Mouse (Mus musculus): ENCODE data around the gene Chd6.
A peak's percentile ranks its signal among the peaks of the same experiment; 100 is the strongest.

The Chd6 gene

DNA sequence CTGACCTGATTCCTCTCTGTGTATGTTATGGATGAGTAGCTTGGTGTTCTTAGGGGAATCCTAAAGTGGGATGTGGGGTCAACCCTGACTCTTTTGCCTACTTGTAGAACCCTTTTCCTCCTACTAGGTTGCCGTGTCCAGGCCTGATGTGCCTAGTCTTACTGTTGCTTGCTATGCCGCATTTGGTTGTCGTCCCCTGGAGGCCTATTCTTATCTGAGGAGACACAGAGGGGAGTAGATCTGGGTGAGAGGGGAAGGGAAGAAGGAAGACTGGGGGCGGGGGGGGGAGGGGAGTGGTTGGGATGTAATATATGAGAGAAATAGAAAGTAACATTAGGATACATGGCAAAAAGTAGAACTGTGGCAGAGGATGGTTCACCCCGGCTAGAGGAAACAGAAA, 33.3 kb downstream of the Chd6 start:
- DNase-seq (ENCODE audit: low spot score in 2 of 2), result no peak

GRCm38 (mm10) chr2:161066097-161066759, 42.6 kb downstream of the Chd6 start:
- DNase-seq (ENCODE audit: low spot score in 2 of 2), result no peak

GRCm38 (mm10) chr2:161065594-161065993, 43.3 kb downstream of the Chd6 start:
- DNase-seq (ENCODE audit: low spot score in 2 of 2), result no peak

DNA sequence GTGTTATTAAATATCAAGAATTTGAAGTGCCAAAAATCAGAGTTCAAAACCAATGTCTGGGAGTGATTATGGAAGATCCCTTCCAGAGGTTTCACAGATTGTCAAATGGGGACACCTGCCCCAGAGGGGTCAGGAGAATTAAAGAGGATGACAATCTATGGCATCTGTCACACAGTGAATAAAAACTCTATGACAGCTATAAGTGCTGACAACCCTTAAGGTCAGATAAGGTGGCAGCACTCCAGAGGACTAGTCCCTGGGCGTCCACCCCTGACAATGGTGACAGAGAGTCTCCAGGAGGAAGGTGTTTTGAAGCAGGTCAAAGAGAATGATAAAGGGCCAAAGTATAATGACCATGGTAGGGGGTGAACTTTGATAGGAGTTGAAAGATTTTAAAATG, 44.0 kb downstream of the Chd6 start:
- no peak for DNase-seq (ENCODE audit: low spot score in 2 of 2)

GRCm38 (mm10) chr2:161058841-161059240, 50.0 kb downstream of the Chd6 start:
- no peak for DNase-seq (ENCODE audit: low spot score in 2 of 2)

DNA sequence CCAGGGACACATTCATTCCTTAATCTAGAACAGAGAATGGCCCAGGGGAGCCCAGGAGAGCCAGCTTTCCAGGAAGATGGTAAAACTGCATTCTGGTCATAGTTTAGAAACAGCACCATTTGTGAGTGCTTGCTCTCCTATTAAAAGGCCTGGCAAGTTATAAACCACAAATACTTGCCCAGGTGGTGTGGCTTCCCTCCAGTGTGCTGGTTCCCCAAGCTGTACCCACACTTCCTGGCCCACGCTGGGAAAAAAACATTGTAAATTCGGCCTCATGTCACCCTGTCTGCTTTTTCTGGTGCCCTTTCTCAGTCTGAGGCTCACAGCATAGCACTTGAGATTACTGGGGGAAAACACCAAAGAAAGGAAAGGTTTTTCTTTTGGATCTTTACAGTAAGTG, 55.1 kb downstream of the Chd6 start:
- DNase-seq (ENCODE audit: low spot score in 2 of 2), result no peak

DNA sequence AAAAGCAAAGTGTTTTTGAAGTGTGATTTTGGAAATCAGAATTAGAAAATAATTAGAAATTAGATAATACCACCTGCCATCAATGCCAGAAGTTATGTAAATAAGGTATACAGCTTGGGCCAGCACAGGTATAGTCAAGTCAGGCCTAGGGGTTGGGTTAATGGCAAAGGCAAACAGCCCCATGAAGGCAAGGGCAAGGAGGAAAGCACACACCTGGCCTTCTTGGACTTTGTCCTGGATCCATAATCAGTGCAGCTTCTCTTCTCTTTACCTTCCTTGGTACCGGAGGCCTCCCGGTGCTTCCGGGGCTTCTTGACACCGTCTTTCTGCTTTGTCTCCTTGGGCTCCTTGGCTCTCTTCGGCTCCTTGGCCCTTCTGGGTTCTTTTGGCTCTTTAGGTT, 56.7 kb downstream of the Chd6 start:
- no peak for DNase-seq (ENCODE audit: low spot score in 2 of 2)

- no peak for DNase-seq (ENCODE audit: low spot score in 2 of 2)
These were observed 59.4 kb downstream of the Chd6 start for GRCm38 (mm10) chr2:161049426-161049825.

GRCm38 (mm10) chr2:161044492-161045201, 64.2 kb downstream of the Chd6 start:
- DNase-seq (ENCODE audit: low spot score in 2 of 2), result no peak

GRCm38 (mm10) chr2:161042874-161043273, 66.0 kb downstream of the Chd6 start:
- no peak for DNase-seq (ENCODE audit: low spot score in 2 of 2)

GRCm38 (mm10) chr2:161040743-161041142, 68.1 kb downstream of the Chd6 start:
- no peak for DNase-seq (ENCODE audit: low spot score in 2 of 2)

GRCm38 (mm10) chr2:161037766-161038165, 71.1 kb downstream of the Chd6 start:
- no peak for DNase-seq (ENCODE audit: low spot score in 2 of 2)

DNA sequence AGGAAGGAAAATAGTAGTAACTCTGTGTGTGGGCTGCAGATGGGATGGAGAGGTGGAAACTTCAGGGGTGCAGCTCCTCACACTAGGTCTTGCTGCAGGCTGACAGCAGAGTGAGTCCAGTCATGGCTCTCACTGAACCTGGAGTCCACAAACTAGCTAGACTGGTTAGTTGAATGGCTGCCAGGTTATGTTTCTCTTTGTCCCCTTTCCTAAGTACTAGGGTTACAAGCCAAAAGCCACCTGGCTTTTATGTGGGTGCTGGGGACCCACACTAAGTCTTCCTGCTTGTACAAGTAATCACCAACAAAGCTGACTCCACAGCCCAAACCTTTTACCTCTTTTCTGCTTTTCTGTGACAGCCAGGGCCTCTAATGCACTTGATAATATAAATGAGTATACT, 75.7 kb downstream of the Chd6 start:
- peak in 1 of 2 experiments; percentile 11 for DNase-seq (ENCODE audit: low spot score in 2 of 2)

- peak; percentile 21 to 27 for DNase-seq (ENCODE audit: low spot score in 2 of 2)
These were observed 76.5 kb downstream of the Chd6 start for GRCm38 (mm10) chr2:161032394-161032793.

GRCm38 (mm10) chr2:161024606-161025005, 84.3 kb downstream of the Chd6 start:
- no peak for DNase-seq (ENCODE audit: low spot score in 2 of 2)

GRCm38 (mm10) chr2:161017913-161018312, 91.0 kb downstream of the Chd6 start:
- DNase-seq (ENCODE audit: low spot score in 2 of 2), result no peak

- DNase-seq (ENCODE audit: low spot score in 2 of 2), result no peak
These were observed 96.2 kb downstream of the Chd6 start for GRCm38 (mm10) chr2:161012577-161013251.

- DNase-seq (ENCODE audit: low spot score in 2 of 2), result no peak
These were observed 104.5 kb downstream of the Chd6 start for GRCm38 (mm10) chr2:161004338-161004737.

GRCm38 (mm10) chr2:160996987-160997763, 111.7 kb downstream of the Chd6 start:
- no peak for DNase-seq (ENCODE audit: low spot score in 2 of 2)

DNA sequence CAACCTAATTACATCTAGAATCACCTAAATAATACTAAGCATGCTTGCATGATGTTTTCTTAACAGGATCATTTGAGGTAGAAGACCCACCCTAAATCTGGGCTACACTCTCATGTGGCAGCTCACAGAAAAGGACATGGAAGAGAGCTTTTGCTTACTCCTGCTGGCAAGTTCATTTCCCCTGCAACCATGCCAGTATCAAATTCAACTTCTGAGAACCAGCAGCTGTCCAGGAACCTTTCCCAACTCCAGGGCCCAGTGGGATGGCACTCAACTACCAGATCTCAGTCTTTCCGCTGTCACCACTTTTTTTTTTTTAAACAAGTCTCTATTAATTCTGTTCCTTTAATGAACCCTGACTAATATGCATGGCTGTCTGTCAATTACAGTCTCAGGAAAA, 114.7 kb downstream of the Chd6 start:
- DNase-seq (ENCODE audit: low spot score in 2 of 2), result no peak

DNA sequence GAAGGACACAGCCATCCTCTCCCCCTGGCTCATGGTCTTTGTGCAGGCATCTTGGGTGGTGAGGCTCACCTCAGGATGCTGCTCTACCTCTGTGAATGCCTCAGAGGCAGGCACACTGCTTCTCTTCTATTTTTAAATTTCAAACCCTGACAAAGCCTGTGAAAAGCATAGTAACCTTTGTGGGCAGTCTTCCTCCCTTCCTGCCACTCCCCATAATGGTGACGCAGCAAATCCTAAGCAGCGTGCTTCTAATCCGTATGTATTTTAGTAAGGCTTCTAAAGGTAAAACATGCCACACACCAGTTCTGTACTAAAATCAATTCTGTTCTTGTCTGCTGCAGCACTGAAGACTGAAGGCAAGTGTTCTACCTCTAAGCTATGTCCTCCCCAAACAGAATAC, 116.4 kb downstream of the Chd6 start:
- no peak for DNase-seq (ENCODE audit: low spot score in 2 of 2)
